Mouse (Mus musculus): ENCODE measurements around the gene Igfbp2. TPM values are rescaled to one million over a fixed set of nuclear protein-coding genes. Genes with fewer than 3 reads are reported as not detected.

Igfbp2 gene
- polyA plus RNA-seq, 1 experiment from 2014 or later: 51.4 TPM

GRCm38 (mm10) chr1:72805037-72805436, 19.3 kb upstream of the Igfbp2 start:
- no peak for TF ChIP-seq CTCF (IDR thresholded peaks at IDR 0.05)
- no peak for TF ChIP-seq EP300 (IDR thresholded peaks at IDR 0.05)
- H3K9ac ChIP-seq (replicated peaks; ENCODE audit: low read depth): no peak overlapping the region
- WGBS: 32% methylated on average over 8 of the region's 8 CpGs
- H3K9me3 ChIP-seq (ENCODE audit: low read length): no peaks in the 10 kb centered on the region
- DNase-seq (ENCODE audit: low spot score): no peak
- H3K4me2 ChIP-seq (replicated peaks; ENCODE audit: low read depth, low read length): no peak overlapping the region
- H3K4me3 ChIP-seq (ENCODE audit: low read depth, low read length): no peak overlapping the region
- no peaks in the 10 kb centered on the region for H3K4me1 ChIP-seq (ENCODE audit: insufficient read depth, low read depth, low read length)
- H3K27ac ChIP-seq (ENCODE audit: low read length): no peak overlapping the region
- no peaks in the 10 kb centered on the region for H3K27me3 ChIP-seq (replicated peaks; ENCODE audit: insufficient read depth, low read length)
- ATAC-seq: no peak
- no peaks in the 10 kb centered on the region for H3K36me3 ChIP-seq (ENCODE audit: insufficient read depth, low read length)

GRCm38 (mm10) chr1:72805476-72806043, 18.7 kb upstream of the Igfbp2 start:
- Histone ChIP-seq H3K4me1 (ENCODE audit: insufficient read depth, low read depth, low read length) (no peaks in the 10 kb centered on the region), H3K9ac (replicated peaks; ENCODE audit: low read depth) (no peak overlapping the region), H3K27ac (ENCODE audit: low read length) (no peak overlapping the region), H3K9me3 (ENCODE audit: low read length) (no peaks in the 10 kb centered on the region), H3K4me3 (ENCODE audit: low read depth, low read length) (no peak overlapping the region), H3K36me3 (ENCODE audit: insufficient read depth, low read length) (no peaks in the 10 kb centered on the region), H3K27me3 (replicated peaks; ENCODE audit: insufficient read depth, low read length) (no peaks in the 10 kb centered on the region), H3K4me2 (replicated peaks; ENCODE audit: low read depth, low read length) (no peak overlapping the region)
- TF ChIP-seq CTCF (IDR thresholded peaks at IDR 0.05) (no peak), EP300 (IDR thresholded peaks at IDR 0.05) (no peak)
- DNase-seq (ENCODE audit: low spot score) (no peak), ATAC-seq (no peak)
- WGBS: 31% methylated on average over 4 of the region's 4 CpGs

- no peak for ATAC-seq
- DNase-seq (ENCODE audit: low spot score): no peak
Observed at GRCm38 (mm10) chr1:72806044-72806584, 18.2 kb upstream of the Igfbp2 start.

DNA sequence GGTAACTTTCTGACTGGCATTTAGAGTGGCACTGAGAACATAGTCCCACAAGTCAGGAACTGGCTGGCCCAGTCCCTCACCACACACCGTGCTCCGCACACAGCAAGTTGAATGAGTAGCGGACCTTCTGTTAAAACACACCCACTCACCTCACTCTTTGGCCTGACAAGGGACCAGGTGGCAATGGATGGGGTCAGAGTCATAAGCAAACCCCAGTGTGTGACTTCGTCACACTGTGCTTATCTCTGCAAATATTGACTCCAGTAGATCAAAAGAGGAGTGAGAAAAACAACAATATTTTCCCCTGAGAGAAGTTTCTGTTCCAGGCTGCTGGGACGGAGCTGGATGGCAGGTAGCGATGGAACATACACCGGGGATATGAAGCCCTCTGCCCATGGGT, 15.0 kb upstream of the Igfbp2 start:
- no peak overlapping the region for H3K27ac ChIP-seq (ENCODE audit: low read length)
- WGBS: 79% methylated on average over 7 of the region's 7 CpGs

More at GRCm38 (mm10) chr1:72806044-72806584, 18.2 kb upstream of the Igfbp2 start:
- Histone ChIP-seq H3K27ac (ENCODE audit: low read length) (no peak overlapping the region), H3K4me2 (replicated peaks; ENCODE audit: low read depth, low read length) (no peak overlapping the region), H3K9ac (replicated peaks; ENCODE audit: low read depth) (no peak overlapping the region), H3K9me3 (ENCODE audit: low read length) (no peaks in the 10 kb centered on the region), H3K4me1 (ENCODE audit: insufficient read depth, low read depth, low read length) (no peaks in the 10 kb centered on the region), H3K4me3 (ENCODE audit: low read depth, low read length) (no peak overlapping the region), H3K36me3 (ENCODE audit: insufficient read depth, low read length) (no peaks in the 10 kb centered on the region), H3K27me3 (replicated peaks; ENCODE audit: insufficient read depth, low read length) (no peaks in the 10 kb centered on the region)
- 23% methylated on average over 11 of the region's 11 CpGs for WGBS
- TF ChIP-seq EP300 (IDR thresholded peaks at IDR 0.05) (no peak), CTCF (IDR thresholded peaks at IDR 0.05) (no peak)

DNA sequence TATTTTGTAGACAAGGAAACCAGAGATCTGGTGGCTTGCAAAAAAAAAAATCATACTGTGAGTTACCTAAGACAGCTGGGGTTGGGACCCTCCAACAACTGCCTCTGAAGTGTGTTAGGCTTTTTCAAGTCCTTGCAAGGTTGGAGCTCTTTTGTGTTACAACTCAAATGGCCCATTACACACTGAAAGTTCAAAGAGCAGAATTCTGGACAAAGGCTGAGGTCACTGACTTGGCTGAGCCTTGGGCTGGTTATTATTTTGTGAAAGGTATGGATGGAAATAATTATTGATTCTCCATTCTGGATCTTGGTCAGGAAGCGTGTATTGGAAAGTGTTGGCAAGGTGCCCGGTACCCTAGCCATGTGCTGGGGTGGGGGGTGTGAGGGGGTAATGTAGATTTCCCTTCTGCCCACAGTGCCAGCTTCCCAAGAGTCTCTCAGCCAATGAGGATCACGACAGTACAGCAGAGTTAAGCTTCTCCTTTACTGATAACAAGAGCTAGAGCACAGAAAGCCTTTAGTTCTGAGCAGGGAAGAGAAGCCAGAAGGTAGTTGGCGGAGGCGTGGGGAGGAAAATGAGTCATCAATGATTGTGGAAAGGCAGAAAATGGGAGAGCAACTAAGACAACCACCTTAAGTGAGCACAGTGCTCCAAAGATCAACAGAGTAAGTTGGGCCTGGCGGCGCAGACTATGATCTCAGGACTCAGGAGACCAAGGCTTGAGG, 14.2 kb upstream of the Igfbp2 start:
- no peak overlapping the region for H3K27ac ChIP-seq (ENCODE audit: low read length)

More for the DNA sequence above, 15.0 kb upstream of the Igfbp2 start:
- ATAC-seq (no peak), DNase-seq (ENCODE audit: low spot score) (no peak)
- Histone ChIP-seq H3K4me2 (replicated peaks; ENCODE audit: low read depth, low read length) (no peak overlapping the region), H3K9me3 (ENCODE audit: low read length) (no peaks in the 10 kb centered on the region), H3K9ac (replicated peaks; ENCODE audit: low read depth) (no peak overlapping the region), H3K4me1 (ENCODE audit: insufficient read depth, low read depth, low read length) (no peaks in the 10 kb centered on the region), H3K36me3 (ENCODE audit: insufficient read depth, low read length) (no peaks in the 10 kb centered on the region), H3K4me3 (ENCODE audit: low read depth, low read length) (no peak overlapping the region), H3K27me3 (replicated peaks; ENCODE audit: insufficient read depth, low read length) (no peaks in the 10 kb centered on the region)
- no peak for TF ChIP-seq CTCF (IDR thresholded peaks at IDR 0.05)
- no peak for TF ChIP-seq EP300 (IDR thresholded peaks at IDR 0.05)

DNA sequence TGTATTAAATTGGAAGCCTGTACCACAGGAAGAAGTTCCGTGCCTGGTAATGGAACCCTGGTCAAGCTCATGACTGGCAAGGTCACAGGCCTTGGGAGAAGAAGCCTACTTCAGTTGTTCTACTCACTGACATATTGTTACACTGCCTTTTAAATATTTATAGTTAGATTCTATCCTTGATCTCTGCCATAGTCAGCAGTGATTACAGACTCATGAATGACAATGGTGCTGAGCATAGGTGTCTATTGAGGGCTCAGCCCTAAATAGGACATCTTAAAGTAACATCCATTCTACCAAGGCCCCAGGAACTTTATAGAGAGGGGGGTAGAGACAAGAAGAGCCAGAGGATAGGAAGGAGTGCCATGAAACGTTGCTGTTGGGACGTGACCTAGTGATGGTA, 13.2 kb upstream of the Igfbp2 start:
- Histone ChIP-seq H3K4me2 (replicated peaks; ENCODE audit: low read depth, low read length) (no peak overlapping the region), H3K27me3 (replicated peaks; ENCODE audit: insufficient read depth, low read length) (no peaks in the 10 kb centered on the region), H3K4me1 (ENCODE audit: insufficient read depth, low read depth, low read length) (no peaks in the 10 kb centered on the region), H3K36me3 (ENCODE audit: insufficient read depth, low read length) (no peaks in the 10 kb centered on the region), H3K27ac (ENCODE audit: low read length) (no peak overlapping the region), H3K9ac (replicated peaks; ENCODE audit: low read depth) (no peak overlapping the region), H3K4me3 (ENCODE audit: low read depth, low read length) (no peak overlapping the region), H3K9me3 (ENCODE audit: low read length) (no peaks in the 10 kb centered on the region)
- 86% methylated on average over 3 of the region's 3 CpGs for WGBS
- ATAC-seq: no peak
- TF ChIP-seq EP300 (IDR thresholded peaks at IDR 0.05): no peak
- TF ChIP-seq CTCF (IDR thresholded peaks at IDR 0.05): no peak
- no peak for DNase-seq (ENCODE audit: low spot score)

More for the DNA sequence above, 14.2 kb upstream of the Igfbp2 start:
- ATAC-seq (no peak), DNase-seq (ENCODE audit: low spot score) (no peak)
- H3K4me3 ChIP-seq (ENCODE audit: low read depth, low read length): no peak overlapping the region
- H3K9ac ChIP-seq (replicated peaks; ENCODE audit: low read depth): no peak overlapping the region
- no peaks in the 10 kb centered on the region for H3K27me3 ChIP-seq (replicated peaks; ENCODE audit: insufficient read depth, low read length)
- no peaks in the 10 kb centered on the region for H3K9me3 ChIP-seq (ENCODE audit: low read length)
- H3K36me3 ChIP-seq (ENCODE audit: insufficient read depth, low read length): no peaks in the 10 kb centered on the region
- no peaks in the 10 kb centered on the region for H3K4me1 ChIP-seq (ENCODE audit: insufficient read depth, low read depth, low read length)
- 84% methylated on average over 7 of the region's 7 CpGs for WGBS
- H3K4me2 ChIP-seq (replicated peaks; ENCODE audit: low read depth, low read length): no peak overlapping the region
- TF ChIP-seq CTCF (IDR thresholded peaks at IDR 0.05) (no peak), EP300 (IDR thresholded peaks at IDR 0.05) (no peak)

Data from lung, postnatal 0 days (tissue).